Mouse (Mus musculus): ENCODE results near the gene Art4.

Art4 gene

GRCm38 (mm10) chr6:136857186-136857872 is at the start of gene Art4:
Art4 (minus strand) TSS chr6:136857733.
- CTCF ChIA-PET = no interaction called here

GRCm38 (mm10) chr6:136906937-136907293 is 49.4 kb upstream of the Art4 start:
- CTCF ChIA-PET = no interaction called here

GRCm38 (mm10) chr6:136906283-136906936 is 48.9 kb upstream of the Art4 start:
- CTCF ChIA-PET = no interaction called here

- CTCF ChIA-PET = interaction anchor here (1.0 kb wide), 1 partner anchor 16 kb away, joined by 4 read pairs; no protein-coding TSS in a partner anchor
Measured at GRCm38 (mm10) chr6:136903885-136904470, 46.4 kb upstream of the Art4 start.

- CTCF ChIA-PET = no interaction called here
Measured at GRCm38 (mm10) chr6:136902527-136902926, 45.0 kb upstream of the Art4 start.

GRCm38 (mm10) chr6:136901010-136901409 is 43.5 kb upstream of the Art4 start:
- CTCF ChIA-PET = no interaction called here

GRCm38 (mm10) chr6:136900369-136901009 is 43.0 kb upstream of the Art4 start:
- CTCF ChIA-PET = no interaction called here

- CTCF ChIA-PET = no interaction called here
Measured at GRCm38 (mm10) chr6:136898954-136899353, 41.4 kb upstream of the Art4 start.

GRCm38 (mm10) chr6:136898222-136898621 is 40.7 kb upstream of the Art4 start:
- CTCF ChIA-PET = no interaction called here

GRCm38 (mm10) chr6:136897789-136898188 is 40.3 kb upstream of the Art4 start:
- CTCF ChIA-PET = no interaction called here

- CTCF ChIA-PET = interaction anchor here (0.5 to 0.6 kb wide), 2 partner anchors 60 to 1144 kb away, joined by 3 to 5 read pairs; no protein-coding TSS in a partner anchor
Measured at GRCm38 (mm10) chr6:136894532-136895339, 37.2 kb upstream of the Art4 start.

- CTCF ChIA-PET = no interaction called here
Measured at GRCm38 (mm10) chr6:136892002-136892401, 34.5 kb upstream of the Art4 start.

- CTCF ChIA-PET = no interaction called here
Measured at GRCm38 (mm10) chr6:136889554-136889953, 32.0 kb upstream of the Art4 start.

- CTCF ChIA-PET = no interaction called here
Measured at GRCm38 (mm10) chr6:136889067-136889466, 31.5 kb upstream of the Art4 start.

GRCm38 (mm10) chr6:136887854-136888253 is 30.3 kb upstream of the Art4 start:
- CTCF ChIA-PET = no interaction called here

- CTCF ChIA-PET = interaction anchor here (0.6 kb wide), 1 partner anchor 82 kb away, joined by 9 read pairs; no protein-coding TSS in a partner anchor
Measured at GRCm38 (mm10) chr6:136884766-136885165, 27.2 kb upstream of the Art4 start.

GRCm38 (mm10) chr6:136883961-136884360 is 26.4 kb upstream of the Art4 start:
- CTCF ChIA-PET = no interaction called here

GRCm38 (mm10) chr6:136883431-136883915 is 25.9 kb upstream of the Art4 start:
- CTCF ChIA-PET = no interaction called here

- CTCF ChIA-PET = no interaction called here
Measured at GRCm38 (mm10) chr6:136881678-136882077, 24.1 kb upstream of the Art4 start.

GRCm38 (mm10) chr6:136875670-136876069 is 18.1 kb upstream of the Art4 start, which contains the start of gene Mgp:
Mgp (minus strand) TSS chr6:136875823.
- CTCF ChIA-PET = no interaction called here

- CTCF ChIA-PET = interaction anchor here (0.6 kb wide), 1 partner anchor 107 kb away, joined by 5 read pairs; no protein-coding TSS in a partner anchor
Measured at GRCm38 (mm10) chr6:136874599-136874998, 17.1 kb upstream of the Art4 start.

Data from spleen, embryonic (tissue).